Mouse (Mus musculus): Measurements from ENCODE around the gene Slc38a10.

Slc38a10 gene

DNA sequence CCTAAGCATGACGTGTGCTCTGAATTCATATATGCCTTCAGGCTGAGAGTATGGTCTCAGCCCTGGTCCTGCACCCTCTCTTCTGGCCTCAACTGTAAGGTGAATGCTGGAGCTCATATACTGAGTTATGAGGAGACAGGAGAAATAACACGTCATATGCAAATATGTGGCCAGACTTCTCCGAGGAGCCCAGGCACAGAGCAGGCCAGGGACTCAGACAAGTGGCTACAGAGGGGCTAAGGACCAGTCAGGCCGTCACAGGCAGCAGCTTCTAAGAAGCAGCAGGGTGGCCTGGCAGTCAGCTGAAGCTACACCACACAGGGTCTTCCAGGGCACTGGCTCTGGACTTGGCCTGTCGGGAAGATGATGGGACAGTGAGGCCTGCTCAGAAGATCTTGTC, 87.8 kb downstream of the Slc38a10 start:
- no peak for DNase-seq (ENCODE audit: low read depth, low spot score)

- DNase-seq (ENCODE audit: low read depth, low spot score) = no peak
Observed at GRCm38 (mm10) chr11:120060634-120061033, 90.5 kb downstream of the Slc38a10 start.

DNA sequence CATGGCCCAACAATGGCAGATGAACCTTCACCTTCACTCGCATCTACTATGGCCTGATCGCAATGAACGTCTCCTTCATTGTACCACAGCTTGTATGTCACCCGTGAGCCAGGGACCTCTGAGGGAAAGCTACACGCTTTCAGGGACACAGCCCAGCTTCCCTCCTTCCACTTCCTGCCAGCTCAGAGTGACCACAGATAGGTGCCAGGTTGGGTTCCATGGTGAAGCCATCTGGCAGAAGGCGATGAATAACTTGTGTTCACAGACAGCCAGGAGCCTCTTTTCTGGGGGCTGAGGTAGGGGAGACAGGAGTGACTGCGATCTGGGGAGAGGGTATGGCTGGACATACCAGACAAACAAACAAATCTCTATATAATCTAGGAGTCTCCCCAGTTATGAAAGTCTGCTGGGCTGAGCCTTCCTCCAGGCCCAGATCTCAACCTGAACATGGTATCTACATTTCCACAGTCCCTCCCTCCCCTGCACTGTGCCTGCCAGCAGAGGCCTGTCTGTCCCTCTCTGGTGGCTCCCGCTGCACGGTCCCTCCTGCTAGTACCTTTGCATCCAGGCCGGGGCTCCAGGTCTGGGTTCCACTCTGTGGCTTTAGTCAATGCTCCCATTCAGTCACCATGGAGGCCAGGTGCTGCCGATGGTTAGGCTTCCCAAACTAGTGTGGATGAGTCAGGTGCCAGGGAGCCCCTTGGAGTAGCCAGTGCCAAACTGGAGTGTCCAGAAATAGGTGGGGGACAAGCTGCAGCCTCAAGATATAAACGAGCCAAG, 95.0 kb downstream of the Slc38a10 start:
- DNase-seq (ENCODE audit: low read depth, low spot score) = no peak
